ENCODE assay signal across 13 mouse cellular contexts in genomic region chr6:125687986-125688385, GRCm38 (mm10). TPM values are rescaled to one million over a fixed set of nuclear protein-coding genes. Genes with fewer than 3 reads are reported as not detected.
DNase-seq lines count a peak whose midpoint lies in the region.
"Had no signal": no experiment of that assay in that cellular context is flagged by ENCODE, and none has a peak within 500 bp of the region (broad histone marks: within the 10 kb centered on the region; RNA-seq: fewer than 3 reads in every experiment).

No protein-coding gene starts in this region.

- DNase-seq in adrenal gland, adult 8-10 months, result peak; percentile 30
- no peak for DNase-seq in adrenal gland, postnatal 25 days
- DNase-seq in adrenal gland, postnatal 14 days, result peak; percentile 37
- peak; percentile 9 for DNase-seq in mesoderm, embryonic 11.5 days (ENCODE audit: low read depth, low spot score)
- DNase-seq in thymus, postnatal 4 days, result no peak
- DNase-seq: cerebellum, adult 18-20 months; cerebellum, adult 8-10 months; cerebellum, adult 9-11 months; cerebellum, postnatal 14 days; cerebellum, postnatal 36 days; embryo, embryonic 11 days had no signal

RNA-seq across cellular contexts. Expression of gene Ano2, which starts 2.2 kb away (rescaled TPM):
- total RNA-seq in adrenal gland, adult 8-10 months (2022), result under 1 TPM in 2 of 4 experiments, not detected in 2; 0.20 to 0.56 TPM
- total RNA-seq in adrenal gland, postnatal 25 days (2021), result not detected in 2 replicates
- 0.26 TPM in 1 of 2 replicates, not detected in the other for total RNA-seq in adrenal gland, postnatal 14 days (2021)
- total RNA-seq: common myeloid progenitor, adult 5-6 weeks; MEL had no signal

Comparison
In these comparisons a context has a peak if more than half of its experiments do, and no peak if none do; other contexts are left out.
1. DNase-seq: peak in adrenal gland, adult 8-10 months (single experiment), adrenal gland, postnatal 14 days (single experiment) and mesoderm, embryonic 11.5 days (single experiment); none in adrenal gland, postnatal 25 days (single experiment) and thymus, postnatal 4 days (single experiment).